15 mouse cellular contexts compared by ENCODE assay signal in genomic region chr10:112648986-112649385, GRCm38 (mm10).
"Had no signal": no experiment of that assay in that cellular context is flagged by ENCODE, and none has a peak within 500 bp of the region (broad histone marks: within the 10 kb centered on the region; RNA-seq: fewer than 3 reads in every experiment).

No protein-coding gene starts in this region.

- H3K36me3 ChIP-seq: lung, embryonic 15.5 days; midbrain, embryonic 13.5 days; midbrain, embryonic 15.5 days; neural tube, embryonic 12.5 days; stomach, embryonic 15.5 days had no signal

- H3K27ac ChIP-seq: lung, embryonic 15.5 days; macrophage; midbrain, embryonic 13.5 days; midbrain, embryonic 15.5 days; neural tube, embryonic 12.5 days; stomach, embryonic 15.5 days; stomach, postnatal 0 days had no signal

- H3K9me3 ChIP-seq: lung, embryonic 15.5 days; megakaryocyte, embryonic 14.5 days; midbrain, embryonic 13.5 days; midbrain, embryonic 15.5 days; neural tube, embryonic 12.5 days; stomach, embryonic 15.5 days had no signal

- H3K4me3 ChIP-seq: lung, embryonic 15.5 days; megakaryocyte, embryonic 14.5 days; midbrain, embryonic 13.5 days; midbrain, embryonic 15.5 days; neural tube, embryonic 12.5 days; stomach, embryonic 15.5 days had no signal

- H3K4me1 ChIP-seq: lung, embryonic 15.5 days; megakaryocyte, embryonic 14.5 days; midbrain, embryonic 13.5 days; midbrain, embryonic 15.5 days; neural tube, embryonic 12.5 days; stomach, embryonic 15.5 days had no signal

- H3K27me3 ChIP-seq: lung, embryonic 15.5 days; megakaryocyte, embryonic 14.5 days; midbrain, embryonic 13.5 days; midbrain, embryonic 15.5 days; neural tube, embryonic 12.5 days; stomach, embryonic 15.5 days had no signal

- DNase-seq: lung, adult 2 months; lung, postnatal 14 days; lung, postnatal 36 days; right cerebral cortex, postnatal 14 days; thymus, adult 2 months; thymus, postnatal 25 days; thymus, postnatal 4 days had no signal
